Mouse (Mus musculus) kidney, adult 2 months (tissue): ENCODE results near the gene Cbfa2t3.

Experiments used
- CTCF ChIP-seq: fragments of 200-500 bp; conservative IDR thresholded peaks from 2 replicates; pipeline ENCODE4 v1.5.1; 2011; ENCODE audit warnings: low read depth, mild to moderate bottlenecking, control low read depth, low read length, moderate library complexity, mixed read lengths; ENCODE audit not compliant: insufficient read depth, insufficient read length
- POLR2A ChIP-seq: fragments of 200-500 bp; IDR thresholded peaks from one replicate; pipeline ENCODE4 v1.6.1; 2011; ENCODE audit warnings: low read depth, low read length, control low read depth

GRCm38 (mm10) chr8:122712411-122713156 is 13.7 kb upstream of the Cbfa2t3 start:
- TF ChIP-seq CTCF (no peak), POLR2A (no peak)
